Mouse (Mus musculus) cortical plate, adult 2 months (tissue): Measurements from ENCODE around the gene Pam16.

Experiments used
- CTCF ChIP-seq: fragments of 200-500 bp; IDR thresholded peaks from 2 replicates; pipeline ENCODE4 v1.5.1; 2011; ENCODE audit warnings: mild to moderate bottlenecking, control low read depth, low read length; ENCODE audit not compliant: insufficient read depth; ENCODE audit errors: extremely low read depth
- POLR2A ChIP-seq: fragments of 200-500 bp; IDR thresholded peaks from 2 replicates; pipeline ENCODE4 v1.6.1; 2011; ENCODE audit warnings: mild to moderate bottlenecking, low read length, control low read depth; ENCODE audit not compliant: insufficient read depth; ENCODE audit errors: extremely low read depth

DNA sequence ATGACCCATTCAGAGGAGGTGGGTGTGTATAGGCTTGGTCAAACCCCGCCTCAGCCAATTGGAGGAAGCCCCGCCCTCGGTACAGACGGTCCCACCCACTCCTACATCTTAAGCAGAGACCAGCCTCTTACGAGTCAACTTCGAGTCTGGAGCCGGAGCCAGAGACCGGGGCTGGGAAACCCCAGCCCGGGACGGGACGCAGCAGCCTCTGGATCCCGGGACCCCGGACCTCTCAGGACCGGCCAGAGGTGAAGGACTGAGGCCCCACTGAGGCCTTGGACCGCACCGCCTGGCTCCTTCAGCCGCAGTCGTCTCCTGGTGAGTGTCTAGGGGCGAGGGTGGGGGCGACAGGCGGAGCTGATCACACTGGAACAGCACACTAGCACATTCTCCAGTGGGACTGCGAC is 15.0 kb upstream of the Pam16 start, which contains the start of the genes Vasn and Dnaja3:
- no peak for TF ChIP-seq CTCF
- TF ChIP-seq POLR2A: peak; percentile 81
